Mouse (Mus musculus): ENCODE data around the gene Ip6k3. TPM values are rescaled to one million over a fixed set of nuclear protein-coding genes. Genes with fewer than 3 reads are reported as not detected.
A peak's percentile ranks its signal among the peaks of the same experiment; 100 is the strongest.

Ip6k3 gene
- 0.22 and 0.46 TPM in 2 replicates for polyA plus RNA-seq (2015; fragmentation: Nextera tagmentation; extraction: Ambion mirVana)

- Histone ChIP-seq H3K36me3 (no peaks in the 10 kb centered on the region), H3K4me1 (replicated peaks) (0 out of 2 replicates have a peak, but pooled peaks cover 5% of the 10 kb centered on the region), H3K27me3 (no peaks in the 10 kb centered on the region), H3K4me2 (replicated peaks) (no peak within 1 kb of the TSS), H3K4me3 (replicated peaks) (no peak within 1 kb of the TSS), H3K9me3 (no peaks in the 10 kb centered on the region), H3K27ac (no peak within 1 kb of the TSS), H3K9ac (replicated peaks) (no peak within 1 kb of the TSS)
- ATAC-seq, result no peak
- 66% methylated on average over 4 of the region's 4 CpGs for WGBS
Observed at GRCm38 (mm10) chr17:27167545-27167944, at the start of gene Ip6k3. TSS of gene Ip6k3 (minus strand) at chr17:27167795.

GRCm38 (mm10) chr17:27212768-27213525 lies 45.4 kb upstream of the Ip6k3 start:
- no peak overlapping the region for H3K9ac ChIP-seq (replicated peaks)
- WGBS, result 1% methylated on average over 11 of the region's 11 CpGs
- no peaks in the 10 kb centered on the region for H3K9me3 ChIP-seq
- H3K36me3 ChIP-seq, result no peaks in the 10 kb centered on the region
- H3K4me1 ChIP-seq (replicated peaks), result peaks cover 21% of the 10 kb centered on the region
- H3K4me2 ChIP-seq (replicated peaks), result no peak overlapping the region
- H3K27me3 ChIP-seq, result no peaks in the 10 kb centered on the region; the same call in 1 of the 2 replicates
- no peak overlapping the region for H3K27ac ChIP-seq
- no peak overlapping the region for H3K4me3 ChIP-seq (replicated peaks)
- peak; percentile 65; the same call in 1 of the 2 replicates for ATAC-seq

- WGBS, result 50% methylated on average over 6 of the region's 6 CpGs
- Histone ChIP-seq H3K27ac (no peak overlapping the region), H3K4me3 (replicated peaks) (no peak overlapping the region)
Observed at GRCm38 (mm10) chr17:27212006-27212405, 44.4 kb upstream of the Ip6k3 start.

GRCm38 (mm10) chr17:27207113-27207707 lies 39.6 kb upstream of the Ip6k3 start:
- peaks cover 3% of the 10 kb centered on the region; the same call in 1 of the 2 replicates for H3K36me3 ChIP-seq

More at GRCm38 (mm10) chr17:27212006-27212405, 44.4 kb upstream of the Ip6k3 start:
- Histone ChIP-seq H3K36me3 (no peaks in the 10 kb centered on the region), H3K27me3 (no peaks in the 10 kb centered on the region; the same call in 1 of the 2 replicates), H3K9ac (replicated peaks) (0 out of 2 replicates have a peak overlapping the region, but pooled peaks have one; percentile 15), H3K4me2 (replicated peaks) (no peak overlapping the region), H3K9me3 (no peaks in the 10 kb centered on the region), H3K4me1 (replicated peaks) (peaks cover 23% of the 10 kb centered on the region)
- 0 out of 2 replicates have a peak, but pooled peaks have one; percentile 22 for ATAC-seq

GRCm38 (mm10) chr17:27204075-27204909 lies 36.7 kb upstream of the Ip6k3 start, which contains the start of gene Lemd2:
TSS of gene Lemd2 (minus strand) at chr17:27204469.
- Histone ChIP-seq H3K27ac (peak within 1 kb of the TSS; percentile 98), H3K4me2 (replicated peaks) (peak within 1 kb of the TSS; percentile 94)

More at GRCm38 (mm10) chr17:27207113-27207707, 39.6 kb upstream of the Ip6k3 start:
- no peak for ATAC-seq
- no peak overlapping the region for H3K27ac ChIP-seq
- WGBS, result 75% methylated on average over 11 of the region's 11 CpGs
- H3K27me3 ChIP-seq, result no peaks in the 10 kb centered on the region
- no peaks in the 10 kb centered on the region for H3K9me3 ChIP-seq
- H3K4me2 ChIP-seq (replicated peaks), result no peak overlapping the region
- no peak overlapping the region for H3K4me3 ChIP-seq (replicated peaks)
- peaks cover 44% of the 10 kb centered on the region for H3K4me1 ChIP-seq (replicated peaks)
- no peak overlapping the region for H3K9ac ChIP-seq (replicated peaks)

GRCm38 (mm10) chr17:27203358-27204074 lies 35.9 kb upstream of the Ip6k3 start:
- 0% methylated on average over 36 of the region's 74 CpGs for WGBS
- peak overlapping the region; percentile 90 for H3K4me3 ChIP-seq (replicated peaks)
- H3K36me3 ChIP-seq, result peaks cover 38% of the 10 kb centered on the region
- peak overlapping the region; percentile 98 for H3K27ac ChIP-seq
- H3K4me1 ChIP-seq (replicated peaks), result peaks cover 58% of the 10 kb centered on the region
- peak; percentile 59 for ATAC-seq
- H3K9me3 ChIP-seq, result no peaks in the 10 kb centered on the region
- H3K27me3 ChIP-seq, result no peaks in the 10 kb centered on the region
- H3K4me2 ChIP-seq (replicated peaks), result peak overlapping the region; percentile 94
- H3K9ac ChIP-seq (replicated peaks), result peak overlapping the region; percentile 99

More at GRCm38 (mm10) chr17:27204075-27204909, 36.7 kb upstream of the Ip6k3 start, which contains the start of gene Lemd2:
- no peaks in the 10 kb centered on the region for H3K9me3 ChIP-seq
- no peaks in the 10 kb centered on the region for H3K27me3 ChIP-seq
- WGBS, result 5% methylated on average over 73 of the region's 97 CpGs
- peak within 1 kb of the TSS; percentile 99 for H3K9ac ChIP-seq (replicated peaks)
- H3K36me3 ChIP-seq, result peaks cover 31% of the 10 kb centered on the region
- peak; percentile 91 for ATAC-seq
- H3K4me1 ChIP-seq (replicated peaks), result peaks cover 58% of the 10 kb centered on the region
- H3K4me3 ChIP-seq (replicated peaks), result peak within 1 kb of the TSS; percentile 90

- no peaks in the 10 kb centered on the region for H3K9me3 ChIP-seq
- 44% methylated on average over 13 of the region's 14 CpGs for WGBS
- H3K4me1 ChIP-seq (replicated peaks), result peaks cover 58% of the 10 kb centered on the region
Observed at GRCm38 (mm10) chr17:27202919-27203357, 35.3 kb upstream of the Ip6k3 start.

GRCm38 (mm10) chr17:27201981-27202380 lies 34.4 kb upstream of the Ip6k3 start:
- WGBS, result 90% methylated on average over 2 of the region's 2 CpGs
- Histone ChIP-seq H3K9me3 (no peaks in the 10 kb centered on the region), H3K9ac (replicated peaks) (no peak overlapping the region), H3K27me3 (no peaks in the 10 kb centered on the region), H3K4me3 (replicated peaks) (no peak overlapping the region), H3K27ac (peak overlapping the region; percentile 3; the same call in 1 of the 2 replicates), H3K36me3 (peaks cover 53% of the 10 kb centered on the region), H3K4me2 (replicated peaks) (no peak overlapping the region), H3K4me1 (replicated peaks) (peaks cover 60% of the 10 kb centered on the region)
- no peak for ATAC-seq

More at GRCm38 (mm10) chr17:27202919-27203357, 35.3 kb upstream of the Ip6k3 start:
- peak overlapping the region; percentile 98 for H3K27ac ChIP-seq
- H3K27me3 ChIP-seq, result no peaks in the 10 kb centered on the region
- H3K9ac ChIP-seq (replicated peaks), result peak overlapping the region; percentile 99
- H3K36me3 ChIP-seq, result peaks cover 43% of the 10 kb centered on the region
- H3K4me3 ChIP-seq (replicated peaks), result peak overlapping the region; percentile 90
- ATAC-seq, result no peak
- H3K4me2 ChIP-seq (replicated peaks), result peak overlapping the region; percentile 94

GRCm38 (mm10) chr17:27200801-27201200 lies 33.2 kb upstream of the Ip6k3 start:
- H3K9ac ChIP-seq (replicated peaks), result peak overlapping the region; percentile 24; the same call in 1 of the 2 replicates
- H3K4me2 ChIP-seq (replicated peaks), result no peak overlapping the region
- H3K9me3 ChIP-seq, result no peaks in the 10 kb centered on the region
- H3K36me3 ChIP-seq, result peaks cover 60% of the 10 kb centered on the region
- no peak overlapping the region for H3K4me3 ChIP-seq (replicated peaks)
- no peak for ATAC-seq
- no peaks in the 10 kb centered on the region for H3K27me3 ChIP-seq
- 85% methylated on average over 11 of the region's 11 CpGs for WGBS
- H3K4me1 ChIP-seq (replicated peaks), result peaks cover 65% of the 10 kb centered on the region
- H3K27ac ChIP-seq, result no peak overlapping the region; the same call in 1 of the 2 replicates

GRCm38 (mm10) chr17:27199864-27200263 lies 32.3 kb upstream of the Ip6k3 start:
- 76% methylated on average over 7 of the region's 7 CpGs for WGBS
- peaks cover 65% of the 10 kb centered on the region for H3K4me1 ChIP-seq (replicated peaks)
- H3K27me3 ChIP-seq, result no peaks in the 10 kb centered on the region
- ATAC-seq, result no peak
- no peak overlapping the region for H3K4me2 ChIP-seq (replicated peaks)
- H3K4me3 ChIP-seq (replicated peaks), result no peak overlapping the region
- H3K27ac ChIP-seq, result no peak overlapping the region
- no peaks in the 10 kb centered on the region for H3K9me3 ChIP-seq
- peak overlapping the region; percentile 23; the same call in 1 of the 2 replicates for H3K9ac ChIP-seq (replicated peaks)
- peaks cover 69% of the 10 kb centered on the region for H3K36me3 ChIP-seq

GRCm38 (mm10) chr17:27199205-27199604 lies 31.6 kb upstream of the Ip6k3 start:
- Histone ChIP-seq H3K4me3 (replicated peaks) (no peak overlapping the region), H3K36me3 (peaks cover 76% of the 10 kb centered on the region), H3K9ac (replicated peaks) (no peak overlapping the region), H3K4me2 (replicated peaks) (no peak overlapping the region), H3K9me3 (no peaks in the 10 kb centered on the region), H3K4me1 (replicated peaks) (peaks cover 68% of the 10 kb centered on the region), H3K27me3 (no peaks in the 10 kb centered on the region), H3K27ac (no peak overlapping the region)
- ATAC-seq, result no peak
- 96% methylated on average over 9 of the region's 9 CpGs for WGBS

Data from midbrain, embryonic 13.5 days (tissue).